Mouse (Mus musculus): ENCODE data around the gene Ifna16.

GRCm38 (mm10) chr4:88644359-88644758 is 32.4 kb downstream of the Ifna16 start, which contains the start of gene Ifna13:
- no peak for TF ChIP-seq TBP (conservative IDR thresholded peaks at IDR 0.05; ENCODE audit: low read depth, low read length)
- TF ChIP-seq CTCF (conservative IDR thresholded peaks at IDR 0.05 in 1 of 2, IDR thresholded peaks at IDR 0.05 in 1 of 2; ENCODE audit: low read depth in 2 of 2, low read length in 2 of 2): no peak
- TF ChIP-seq KAT2A (IDR thresholded peaks at IDR 0.05; ENCODE audit: insufficient replicate concordance, low read length): no peak
- no peak for TF ChIP-seq ZC3H11A (IDR thresholded peaks at IDR 0.05; ENCODE audit: low read depth, low read length)
- no peak for TF ChIP-seq MAZ (IDR thresholded peaks at IDR 0.05; ENCODE audit: low read depth, low read length)
- TF ChIP-seq SMC3 (IDR thresholded peaks at IDR 0.05; ENCODE audit: low read depth, low read length): no peak
- TF ChIP-seq BHLHE40 (IDR thresholded peaks at IDR 0.05; ENCODE audit: low read depth, low read length): no peak
- TF ChIP-seq USF1 (IDR thresholded peaks at IDR 0.05; ENCODE audit: low read depth, low read length): no peak
- TF ChIP-seq MAX (IDR thresholded peaks at IDR 0.05; ENCODE audit: low read length): no peak
